ENCODE assay signal across 8 mouse cellular contexts in genomic region chr17:32073359-32073758, GRCm38 (mm10). TPM values are rescaled to one million over a fixed set of nuclear protein-coding genes. Genes with fewer than 3 reads are reported as not detected.
A peak's percentile ranks its signal among the peaks of the same experiment; 100 is the strongest.
DNase-seq lines count a peak whose midpoint lies in the region; ATAC-seq and TF ChIP-seq lines count a peak whose summit lies in the region.
"Had no signal": no experiment of that assay in that cellular context is flagged by ENCODE, and none has a peak within 500 bp of the region (broad histone marks: within the 10 kb centered on the region; RNA-seq: fewer than 3 reads in every experiment).

No protein-coding gene starts in this region.

- H3K9ac ChIP-seq in MEL (ENCODE audit: control insufficient read depth, low read depth, low read length, poor library complexity, severe bottlenecking): no peak overlapping the region
- no peak overlapping the region for H3K9ac ChIP-seq in forebrain, embryonic 11.5 days (ENCODE audit: low read length)

- no peak overlapping the region for H3K4me2 ChIP-seq in forebrain, embryonic 11.5 days (ENCODE audit: low read depth, low read length, severe bottlenecking)

- peak; percentile 72 for TF ChIP-seq RAD21 in MEL (IDR thresholded peaks at IDR 0.05; ENCODE audit: low read depth, low read length)

- no peak for TF ChIP-seq POLR2A in MEL (IDR thresholded peaks at IDR 0.05; ENCODE audit: control insufficient read depth in 1 of 2, insufficient read depth in 1 of 2, low read depth in 1 of 2, low read length in 2 of 2, poor library complexity in 1 of 2)
- no peak for TF ChIP-seq POLR2A in bone marrow macrophage, adult 2 months (IDR thresholded peaks at IDR 0.05; ENCODE audit: borderline replicate concordance, low read depth, low read length)

- no peak overlapping the region for H3K27ac ChIP-seq in MEL (ENCODE audit: control insufficient read depth, low read depth, low read length)
- H3K27ac ChIP-seq in bone marrow macrophage, adult 2 months (ENCODE audit: insufficient read depth, low read depth, low read length): no peak overlapping the region
- no peak overlapping the region for H3K27ac ChIP-seq in forebrain, embryonic 11.5 days (ENCODE audit: low read depth, low read length)

- H3K27me3 ChIP-seq in MEL (ENCODE audit: control insufficient read depth in 1 of 2, insufficient read depth in 2 of 2, low read length in 2 of 2): no peaks in the 10 kb centered on the region
- H3K27me3 ChIP-seq in forebrain, embryonic 11.5 days (ENCODE audit: control insufficient read depth, insufficient read depth, low read length): no peaks in the 10 kb centered on the region; the same call in 1 of the 2 replicates

- peaks cover 0 to 4% of the 10 kb centered on the region in 2 experiments; a peak in 2 of 4 replicates for H3K36me3 ChIP-seq in MEL (ENCODE audit: control insufficient read depth in 1 of 2, insufficient read depth in 2 of 2, low read length in 2 of 2)
- H3K36me3 ChIP-seq in forebrain, embryonic 11.5 days (ENCODE audit: control insufficient read depth, insufficient read depth, low read length): no peaks in the 10 kb centered on the region

- no peak for TF ChIP-seq EP300 in MEL (IDR thresholded peaks at IDR 0.05; ENCODE audit: low read depth in 1 of 2, low read length in 2 of 2)

- no peaks in the 10 kb centered on the region for H3K9me3 ChIP-seq in MEL (replicated peaks; ENCODE audit: insufficient read depth, low read length)
- no peaks in the 10 kb centered on the region; the same call in 1 of the 2 replicates for H3K9me3 ChIP-seq in forebrain, embryonic 11.5 days (ENCODE audit: control insufficient read depth, low read length)

- H3K79me2 ChIP-seq in MEL (ENCODE audit: control insufficient read depth, insufficient read depth, low read length, poor library complexity): no peaks in the 10 kb centered on the region

- no peak overlapping the region for H3K4me3 ChIP-seq in MEL (ENCODE audit: control insufficient read depth in 1 of 2, insufficient read depth in 1 of 2, low read depth in 2 of 2, low read length in 2 of 2)
- no peak overlapping the region for H3K4me3 ChIP-seq in bone marrow macrophage, adult 2 months (ENCODE audit: insufficient read depth, low read length)
- H3K4me3 ChIP-seq in forebrain, embryonic 11.5 days (ENCODE audit: low read depth, low read length): no peak overlapping the region
- H3K4me3 ChIP-seq: megakaryocyte, embryonic 14.5 days had no signal

- peak; percentile 77 for DNase-seq in MEL (ENCODE audit: low read depth, low spot score)
- peak; percentile 91 for DNase-seq in forebrain, embryonic 11.5 days (ENCODE audit: low spot score)
- DNase-seq in heart, postnatal 4 days: peak; percentile 94
- peak; percentile 81 to 93 for DNase-seq in left cerebral cortex, adult 18-20 months (ENCODE audit: low spot score in 2 of 2)
- peak; percentile 57 for DNase-seq in skeletal muscle tissue, adult 2 months (ENCODE audit: low read depth, low spot score)

- WGBS in forebrain, embryonic 11.5 days: 0% methylated on average over 2 of the region's 2 CpGs

- peak; percentile 36; the same call in 1 of the 2 replicates for ATAC-seq in forebrain, embryonic 11.5 days (replicated peaks; ENCODE audit: low FRiP score)
- ATAC-seq in megakaryocyte progenitor cell, adult 5-6 weeks (replicated peaks; ENCODE audit: poor library complexity): peak; percentile 89

- peaks cover 3 to 15% of the 10 kb centered on the region in 2 experiments; a peak in 3 of 4 replicates for H3K4me1 ChIP-seq in MEL (ENCODE audit: control insufficient read depth in 1 of 2, insufficient read depth in 2 of 2, low read length in 2 of 2)
- H3K4me1 ChIP-seq in bone marrow macrophage, adult 2 months (ENCODE audit: control insufficient read depth, insufficient read depth, low read length): peaks cover 4% of the 10 kb centered on the region; the same call in 1 of the 2 replicates
- no peaks in the 10 kb centered on the region for H3K4me1 ChIP-seq in forebrain, embryonic 11.5 days (replicated peaks; ENCODE audit: control insufficient read depth, insufficient read depth, low read length)

- peak; percentile 90 to 98 (median 92) for TF ChIP-seq CTCF in MEL (IDR thresholded peaks at IDR 0.05 in 2 of 3, conservative IDR thresholded peaks at IDR 0.05 in 1 of 3; ENCODE audit: control insufficient read depth in 1 of 3, insufficient read depth in 1 of 3, low read depth in 2 of 3, low read length in 3 of 3, poor library complexity in 1 of 3, severe bottlenecking in 1 of 3)
- TF ChIP-seq CTCF in bone marrow macrophage, adult 2 months (IDR thresholded peaks at IDR 0.05; ENCODE audit: low read depth, low read length): peak; percentile 61

TF ChIP-seq in MEL, 35 proteins besides CTCF, POLR2A, EP300 and RAD21:
- TF ChIP-seq ZNF384 (IDR thresholded peaks at IDR 0.05; ENCODE audit: low read depth, low read length) (no peak), ZC3H11A (IDR thresholded peaks at IDR 0.05; ENCODE audit: low read depth, low read length) (peak; percentile 65), SMC3 (IDR thresholded peaks at IDR 0.05; ENCODE audit: low read depth, low read length) (peak; percentile 89), UBTF (IDR thresholded peaks at IDR 0.05; ENCODE audit: borderline replicate concordance, insufficient read depth, low read depth, low read length) (no peak), SIN3A (IDR thresholded peaks at IDR 0.05; ENCODE audit: low read length) (0 out of 2 replicates have a peak, but pooled peaks have one; percentile 22), BHLHE40 (IDR thresholded peaks at IDR 0.05; ENCODE audit: borderline replicate concordance, low read depth, low read length) (0 out of 2 replicates have a peak, but pooled peaks have one; percentile 12)

RNA-seq across cellular contexts. Expression of gene Hsf2bp, which starts 37.2 kb away (rescaled TPM):
- total RNA-seq in MEL (2012; rRNA removed): 0.04 TPM in 1 of 2 replicates, not detected in the other
- under 1 TPM in 1 of 2 experiments, not detected in 1; 0.15 TPM for polyA plus RNA-seq in MEL (2012; ENCODE audit: insufficient read depth in 1 of 2, insufficient read length in 2 of 2, low read depth in 1 of 2, low replicate concordance in 2 of 2, missing spikeins in 1 of 2)
- 0.55 TPM in 1 of 2 replicates, not detected in the other for polyA plus RNA-seq in bone marrow macrophage, adult 2 months (2012; ENCODE audit: insufficient read depth, insufficient read length, missing spikeins)
- polyA plus RNA-seq in forebrain, embryonic 11.5 days (2014; fragmentation: Nextera tagmentation; extraction: Ambion mirVana): 0.31 and 0.44 TPM in 2 replicates
- under 1 TPM; 0.95 to 0.98 TPM for total RNA-seq in heart, postnatal 4 days (2021)
- 1 to 10 TPM in 1 of 2 experiments, under 1 TPM in 1; 0.72 to 1.8 TPM for total RNA-seq in left cerebral cortex, adult 18-20 months (2021)
- 0.05 TPM in 1 of 2 replicates, not detected in the other for total RNA-seq in megakaryocyte progenitor cell, adult 5-6 weeks (2015)
- not detected in 2 replicates for total RNA-seq in megakaryocyte progenitor cell, adult 5-6 weeks (2017)

RNA-seq across cellular contexts. Expression of gene Rrp1b, which starts 37.5 kb away (rescaled TPM):
- total RNA-seq in MEL (2012; rRNA removed): 60.2 and 84.1 TPM in 2 replicates
- polyA plus RNA-seq in MEL (2012; ENCODE audit: insufficient read depth in 1 of 2, insufficient read length in 2 of 2, low read depth in 1 of 2, low replicate concordance in 2 of 2, missing spikeins in 1 of 2): 10 to 100 TPM in 1 of 2 experiments, not detected in 1; 78.6 TPM
- polyA plus RNA-seq in bone marrow macrophage, adult 2 months (2012; ENCODE audit: insufficient read depth, insufficient read length, missing spikeins): 9.6 and 11.2 TPM in 2 replicates
- 67.7 and 70.7 TPM in 2 replicates for polyA plus RNA-seq in forebrain, embryonic 11.5 days (2014; fragmentation: Nextera tagmentation; extraction: Ambion mirVana)
- 10 to 100 TPM; 16.2 to 16.8 TPM for total RNA-seq in heart, postnatal 4 days (2021)
- 10 to 100 TPM; 19.5 to 19.7 TPM for total RNA-seq in left cerebral cortex, adult 18-20 months (2021)
- 41.9 and 48.6 TPM in 2 replicates for total RNA-seq in megakaryocyte progenitor cell, adult 5-6 weeks (2015)
- total RNA-seq in megakaryocyte progenitor cell, adult 5-6 weeks (2017): 57.7 and 61.9 TPM in 2 replicates
